Mouse (Mus musculus) right cerebral cortex, adult 2 months (tissue): Measurements from ENCODE around the gene Ddx6.
"Not testable (repeated sequence)": the region's sequence is repeated elsewhere in the genome, so short reads cannot be mapped to it uniquely, and the experiment has no call there.

Experiments used
- DNase-seq, 2 experiments: peaks; one replicate each; pipeline ENCODE4 v3.0.0; 2021 to 2022; ENCODE audit warnings: low spot score in 2 of 2

Ddx6 gene

DNA sequence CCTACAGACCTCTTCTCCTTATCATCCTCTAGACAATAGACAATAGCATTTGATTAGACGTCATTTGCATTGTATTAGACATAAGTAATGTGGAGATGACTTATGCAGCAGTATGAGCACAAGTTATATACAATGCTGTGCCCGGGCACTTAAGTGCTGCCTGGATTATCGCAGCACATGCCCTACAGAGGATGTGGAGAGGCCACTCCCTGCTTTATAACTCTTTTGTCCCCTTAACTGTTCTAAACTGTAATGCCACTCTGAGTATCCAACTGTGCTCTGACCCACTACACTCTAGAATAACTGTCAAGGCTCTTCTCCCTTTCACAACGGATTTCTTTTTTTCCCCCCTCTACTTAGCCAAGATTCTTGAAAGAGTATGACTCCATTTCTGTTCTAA lies 10.8 kb upstream of the Ddx6 start:
- no peak for DNase-seq

- DNase-seq = no peak
Observed at GRCm38 (mm10) chr9:44594901-44595536, 9.7 kb upstream of the Ddx6 start.

DNA sequence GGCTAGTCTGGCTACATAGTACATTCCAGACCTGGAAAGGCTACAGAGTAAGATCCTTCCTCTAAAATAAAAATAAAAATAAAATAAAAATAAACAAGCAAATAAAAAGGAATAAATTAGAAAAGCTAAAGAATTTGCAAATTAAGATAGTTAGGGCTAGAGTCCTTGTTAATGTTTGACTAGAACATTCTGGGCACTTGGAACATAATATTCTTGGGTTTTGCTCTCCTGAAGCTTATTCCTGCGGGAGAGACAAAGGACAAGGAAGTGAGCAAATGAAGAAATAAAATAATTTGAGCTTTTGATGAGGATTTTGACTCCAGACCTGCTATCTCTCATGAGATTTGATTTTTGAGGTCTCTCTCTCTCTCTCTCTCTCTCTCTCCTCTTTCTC lies 9.2 kb upstream of the Ddx6 start:
- DNase-seq = no peak

- no peak for DNase-seq
Observed at GRCm38 (mm10) chr9:44597742-44598141, 7.0 kb upstream of the Ddx6 start.

GRCm38 (mm10) chr9:44598899-44599495 lies 5.7 kb upstream of the Ddx6 start:
- peak; percentile 18 to 34 for DNase-seq

- no peak for DNase-seq
Observed at GRCm38 (mm10) chr9:44599616-44600015, 5.1 kb upstream of the Ddx6 start.

GRCm38 (mm10) chr9:44600801-44601200 lies 3.9 kb upstream of the Ddx6 start:
- DNase-seq = no peak

GRCm38 (mm10) chr9:44602766-44603165 lies 1.9 kb upstream of the Ddx6 start:
- no peak for DNase-seq

GRCm38 (mm10) chr9:44603454-44604289 lies 1.0 kb upstream of the Ddx6 start:
- peak; percentile 40 to 56 for DNase-seq

GRCm38 (mm10) chr9:44604290-44604778 lies 358 bp upstream of the Ddx6 start:
- peak; percentile 79 to 80 for DNase-seq

GRCm38 (mm10) chr9:44605616-44606165 lies 999 bp downstream of the Ddx6 start:
- DNase-seq = no peak

DNA sequence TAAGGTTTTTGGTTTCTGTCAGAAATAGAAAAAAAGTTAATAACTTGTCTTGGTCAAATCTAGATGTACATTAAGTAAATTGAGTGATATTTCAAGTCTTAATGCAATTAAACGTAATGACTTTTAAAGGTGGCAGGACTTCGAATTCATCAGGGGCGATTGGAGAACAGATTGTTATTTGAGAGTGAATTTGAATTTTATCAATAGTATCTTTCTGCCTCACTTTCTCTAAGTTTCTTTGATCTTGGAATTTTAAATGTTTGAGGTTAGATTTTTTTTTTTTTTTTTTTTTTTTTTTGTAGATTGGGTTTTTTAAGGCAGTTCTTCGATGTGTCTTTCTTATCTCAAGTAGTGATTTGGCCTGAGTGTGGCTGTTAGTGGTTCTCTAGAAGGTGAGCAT lies 2.0 kb downstream of the Ddx6 start:
- DNase-seq = no peak

GRCm38 (mm10) chr9:44607306-44607705 lies 2.6 kb downstream of the Ddx6 start:
- no peak for DNase-seq

DNA sequence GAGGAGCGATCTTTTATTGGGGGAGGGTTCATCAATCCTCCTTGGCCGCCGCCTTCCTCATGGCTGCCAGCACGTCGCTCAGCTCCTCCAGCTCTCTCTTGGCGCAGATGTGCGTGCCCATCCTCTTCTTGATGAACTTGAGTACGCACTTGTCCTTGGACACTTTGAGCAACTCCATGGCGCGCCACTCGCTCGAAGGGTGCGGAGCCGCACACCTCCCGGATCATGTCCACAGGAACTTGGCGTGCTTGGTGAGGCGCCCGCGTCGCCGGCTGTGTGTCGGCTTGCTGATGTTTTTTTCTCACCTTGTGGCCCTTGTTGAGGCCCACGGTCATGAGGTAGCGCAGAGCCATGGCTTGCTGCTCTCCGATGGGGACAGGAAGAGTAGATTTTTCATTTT lies 5.7 kb downstream of the Ddx6 start:
- no peak for DNase-seq

- DNase-seq = not testable (repeated sequence)
Observed at GRCm38 (mm10) chr9:44613081-44613480, 8.4 kb downstream of the Ddx6 start.

DNA sequence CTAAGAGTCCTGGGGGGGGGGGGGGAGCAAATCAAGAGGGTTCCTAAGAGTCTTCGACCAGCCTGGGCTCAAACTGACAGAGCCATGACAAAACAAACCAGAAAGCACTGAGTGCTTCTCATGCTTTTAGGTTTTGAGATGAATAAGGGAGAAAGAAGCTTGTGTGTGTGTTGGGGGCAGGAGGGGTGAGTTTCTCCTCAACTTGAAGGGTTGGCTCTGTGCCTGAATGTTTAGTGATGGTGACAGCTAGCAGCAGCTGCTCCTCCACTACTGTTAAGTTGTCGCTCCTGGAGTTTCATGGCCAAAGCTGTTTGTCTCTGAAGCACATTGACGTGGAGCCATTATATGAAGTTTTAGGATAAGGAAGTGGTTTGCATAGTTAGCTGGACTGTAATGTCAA lies 16.4 kb downstream of the Ddx6 start:
- no peak for DNase-seq

- no peak for DNase-seq
Observed at GRCm38 (mm10) chr9:44624390-44624789, 19.7 kb downstream of the Ddx6 start.

DNA sequence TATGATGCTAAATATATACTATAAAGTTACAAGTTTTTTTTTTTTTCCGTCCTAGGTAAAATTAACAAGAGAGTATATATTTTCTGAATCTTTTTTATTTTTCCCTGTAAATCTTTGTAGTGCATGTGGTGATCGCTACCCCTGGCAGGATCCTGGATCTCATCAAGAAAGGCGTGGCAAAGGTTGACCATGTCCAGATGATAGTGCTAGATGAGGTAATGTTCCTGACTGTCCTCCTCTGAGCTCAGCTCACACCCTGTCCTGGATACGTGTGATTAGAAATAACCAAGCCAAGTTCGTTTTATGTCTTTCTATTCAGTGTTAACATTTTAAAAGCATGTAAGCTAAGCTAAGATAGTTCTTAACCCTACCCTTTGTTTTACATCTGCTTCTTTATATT lies 21.6 kb downstream of the Ddx6 start:
- DNase-seq = no peak

DNA sequence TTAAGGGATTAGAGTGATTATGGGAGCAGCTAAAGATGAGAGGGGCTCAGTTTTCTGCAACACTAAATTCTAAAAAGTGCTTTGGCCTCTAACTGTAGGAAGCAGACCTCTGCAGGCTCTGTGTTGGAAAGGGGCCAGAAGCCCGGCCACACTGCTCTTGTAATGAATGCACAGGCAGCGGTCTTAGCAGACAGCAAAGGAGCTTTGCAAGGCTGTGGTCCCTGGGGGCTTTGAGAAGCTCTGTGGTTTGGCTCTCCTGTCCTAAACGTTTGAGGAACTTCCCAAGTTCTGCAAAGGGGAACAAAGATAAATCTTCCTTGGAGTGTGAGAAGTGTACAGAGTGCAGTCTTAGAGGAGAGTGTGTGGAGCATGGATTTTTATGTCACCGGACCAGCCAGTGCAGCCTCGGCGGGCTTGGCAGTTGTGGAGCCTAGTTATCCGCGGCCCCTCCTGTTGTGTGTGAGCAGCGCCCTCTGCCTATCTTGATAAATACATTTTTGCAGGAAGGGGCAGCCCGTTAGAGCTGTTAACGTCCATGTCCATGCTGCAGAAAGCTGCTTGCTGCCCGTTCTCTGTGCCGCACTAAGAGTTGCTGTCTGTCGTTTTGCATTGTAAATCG lies 33.0 kb downstream of the Ddx6 start:
- DNase-seq = no peak

DNA sequence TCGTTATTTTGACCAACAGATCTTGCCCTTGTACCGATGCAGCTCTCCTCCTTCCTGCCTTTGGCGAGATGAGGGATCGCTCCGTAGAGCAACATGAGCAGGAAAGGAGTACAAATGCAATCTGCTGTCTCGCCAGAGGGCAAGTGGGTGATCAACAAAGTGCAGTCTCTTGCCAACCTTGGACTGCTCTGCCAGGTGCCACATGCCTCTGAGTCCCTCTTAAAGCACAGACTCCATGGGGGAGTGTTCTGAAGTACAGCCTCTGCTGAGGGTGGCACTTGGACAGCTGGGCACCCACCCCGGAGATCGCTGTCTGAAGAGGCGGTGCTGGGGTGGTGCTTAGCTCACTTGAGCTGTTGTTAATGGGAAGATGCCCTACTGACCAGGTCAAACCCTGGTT lies 34.0 kb downstream of the Ddx6 start:
- not testable (repeated sequence) for DNase-seq

GRCm38 (mm10) chr9:44640028-44640427 lies 35.3 kb downstream of the Ddx6 start:
- not testable (repeated sequence) for DNase-seq
